Mouse (Mus musculus) limb, embryonic 12.5 days (tissue): ENCODE results near the gene Atp5k. TPM values are rescaled to one million over a fixed set of nuclear protein-coding genes. Genes with fewer than 3 reads are reported as not detected.

Experiments
- polyA plus RNA-seq: library from polyadenylated mRNA; unstranded; fragments of >200 nt; fragmentation: Nextera tagmentation; extraction: Ambion mirVana; gene quantifications from 2 replicates; pipeline ENCODE4 v1.2.1, GENCODE M21; 2016

The Atp5k gene
- polyA plus RNA-seq, 1 experiment from 2014 or later = 510 TPM

Other genes starting within 250 kb of the Atp5k start
- 51.4 and 54.3 TPM in 2 replicates for gene Dr1, start 165.6 kb downstream of the Atp5k start, polyA plus RNA-seq
- gene Pigg, start 121.8 kb downstream of the Atp5k start, polyA plus RNA-seq = 6.3 and 6.4 TPM in 2 replicates
- gene Gm42517, start 66.5 kb downstream of the Atp5k start, polyA plus RNA-seq = not detected in 2 replicates
- gene Pde6b, start 46.1 kb downstream of the Atp5k start, polyA plus RNA-seq = 0.34 and 0.36 TPM in 2 replicates
- 0.19 and 0.35 TPM in 2 replicates for gene Mfsd7a, start 14.4 kb upstream of the Atp5k start, polyA plus RNA-seq
- gene Pcgf3, start 26.8 kb upstream of the Atp5k start, polyA plus RNA-seq = 30.5 and 32.1 TPM in 2 replicates
- gene Cplx1, start 115.6 kb upstream of the Atp5k start, polyA plus RNA-seq = 0.33 and 0.46 TPM in 2 replicates
- 48.1 and 57.8 TPM in 2 replicates for gene Gak, start 195.3 kb upstream of the Atp5k start, polyA plus RNA-seq
- 17.8 and 21.8 TPM in 2 replicates for gene Tmem175, start 195.3 kb upstream of the Atp5k start, polyA plus RNA-seq
- 13.1 and 13.6 TPM in 2 replicates for gene Idua, start 225.9 kb upstream of the Atp5k start, polyA plus RNA-seq
- 17.6 and 17.7 TPM in 2 replicates for gene Dgkq, start 235.2 kb upstream of the Atp5k start, polyA plus RNA-seq
- gene Slc26a1, start 241.1 kb upstream of the Atp5k start, polyA plus RNA-seq = 1.1 and 1.7 TPM in 2 replicates